Mouse (Mus musculus) MEL (cell line): ENCODE data around the gene Stat2.

Experiments
- CHD2 ChIP-seq: IDR thresholded peaks from 2 replicates; pipeline ENCODE4 v1.6.1; 2011; ENCODE audit warnings: low read length, improper control_type of control experiment
- CTCF ChIP-seq, 3 experiments: IDR thresholded peaks in 2 of 3; conservative IDR thresholded peaks in 1 of 3; 2 replicates each; pipeline ENCODE4 v1.5.1; 2011 to 2012; ENCODE audit warnings: low read length in 3 of 3, low read depth in 2 of 3, mild to moderate bottlenecking in 2 of 3, improper control_type of control experiment in 1 of 3, inconsistent platforms in 1 of 3, mixed read lengths in 1 of 3, moderate library complexity in 1 of 3; ENCODE audit not compliant: control insufficient read depth in 1 of 3, insufficient read depth in 1 of 3, poor library complexity in 1 of 3, severe bottlenecking in 1 of 3
- POLR2A ChIP-seq, 2 experiments: IDR thresholded peaks; 2 replicates each; pipeline ENCODE4 v1.6.1; 2011 to 2012; ENCODE audit warnings: low read length in 2 of 2, mild to moderate bottlenecking in 2 of 2, control low read depth in 1 of 2, improper control_type of control experiment in 1 of 2, low read depth in 1 of 2, moderate library complexity in 1 of 2; ENCODE audit not compliant: control insufficient read depth in 1 of 2, insufficient read depth in 1 of 2, poor library complexity in 1 of 2
- RCOR1 ChIP-seq: IDR thresholded peaks from 2 replicates; pipeline ENCODE4 v1.6.1; 2012; ENCODE audit warnings: low read depth, mild to moderate bottlenecking, inconsistent platforms, low read length, improper control_type of control experiment

DNA sequence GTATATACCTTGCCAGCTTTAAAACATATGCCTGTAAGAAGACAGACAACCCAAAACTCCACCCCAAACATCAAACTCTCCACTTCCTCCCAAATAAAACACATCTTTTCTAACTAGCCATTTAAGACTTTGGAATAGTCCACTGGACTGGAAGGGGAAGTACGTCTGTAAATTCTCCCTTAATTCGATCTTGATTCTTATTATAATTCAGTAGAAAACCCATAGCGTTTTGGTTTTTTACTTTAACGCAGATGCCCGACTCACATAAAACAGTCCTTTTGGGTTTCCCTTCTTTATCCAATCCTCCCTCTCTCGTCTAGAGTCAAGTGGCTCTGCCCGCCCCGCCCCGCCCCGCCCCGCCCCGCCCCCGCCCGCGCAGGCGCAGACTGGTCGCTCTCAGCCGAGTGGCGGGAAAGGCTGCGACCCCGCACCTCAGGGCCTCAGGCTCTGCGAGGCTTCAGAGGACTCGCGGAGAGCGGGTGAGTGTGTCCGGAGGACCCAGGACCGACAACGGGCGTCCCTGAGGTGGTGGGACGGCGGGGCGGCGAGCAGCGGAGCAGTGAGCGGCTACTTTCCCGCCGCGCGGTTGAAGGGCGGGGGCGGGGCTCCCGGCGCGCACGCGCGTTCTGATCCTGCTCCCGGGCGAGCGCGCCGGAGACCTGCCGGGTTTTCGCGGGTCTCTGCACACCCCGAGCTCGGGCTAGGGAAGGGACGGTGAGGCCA is 38.5 kb upstream of the Stat2 start, which contains the start of gene Timeless:
- TF ChIP-seq CTCF (IDR thresholded peaks at IDR 0.05 in 2 of 3, conservative IDR thresholded peaks at IDR 0.05 in 1 of 3; ENCODE audit: control insufficient read depth in 1 of 3, insufficient read depth in 1 of 3, low read depth in 2 of 3, low read length in 3 of 3, poor library complexity in 1 of 3, severe bottlenecking in 1 of 3) = no peak
- no peak for TF ChIP-seq CHD2
- TF ChIP-seq RCOR1 = no peak
- TF ChIP-seq POLR2A (IDR thresholded peaks at IDR 0.05; ENCODE audit: control insufficient read depth in 1 of 2, insufficient read depth in 1 of 2, low read depth in 1 of 2, low read length in 2 of 2, poor library complexity in 1 of 2) = peak; percentile 85 to 87
